Mouse (Mus musculus) limb, embryonic 14.5 days (tissue): ENCODE results near the gene Arid2. TPM values are rescaled to one million over a fixed set of nuclear protein-coding genes. Genes with fewer than 3 reads are reported as not detected.

Source experiments
- ATAC-seq: fragments of 200-750 bp; cut with Nextera tagmentation; 2 replicates; pipeline ENCODE4 v1.8.0; 2017; ENCODE audit warnings: low read depth, moderate number of reproducible peaks, moderate TSS enrichment; ENCODE audit not compliant: low FRiP score
- DNase-seq: peaks from one replicate; pipeline ENCODE4 v3.0.0-alpha.2; 2015; ENCODE audit warnings: low spot score
- H3K27ac ChIP-seq: fragments of 300-500 bp; sonication (generic); replicated peaks from 2 replicates; pipeline ENCODE4 v1.5.1; 2014; ENCODE audit warnings: low read depth, mild to moderate bottlenecking, low read length, moderate library complexity, mixed read lengths
- H3K27me3 ChIP-seq: fragments of 300-500 bp; sonication (generic); 2 replicates; pipeline ENCODE4 v1.6.1; 2014; ENCODE audit warnings: low read length, mixed read lengths; ENCODE audit not compliant: control insufficient read depth, insufficient read depth
- H3K36me3 ChIP-seq: fragments of 300-500 bp; sonication (generic); 2 replicates; pipeline ENCODE4 v1.6.1; 2014; ENCODE audit warnings: mild to moderate bottlenecking, low read length, moderate library complexity, mixed read lengths; ENCODE audit not compliant: control insufficient read depth, insufficient read depth
- H3K4me1 ChIP-seq: fragments of 300-500 bp; sonication (generic); 2 replicates; pipeline ENCODE4 v1.6.1; 2014; ENCODE audit warnings: antibody characterized with exemption, low read length, mixed read lengths; ENCODE audit not compliant: control insufficient read depth, insufficient read depth
- H3K4me2 ChIP-seq: fragments of 300-500 bp; sonication (generic); replicated peaks from 2 replicates; pipeline ENCODE4 v1.6.1; 2014; ENCODE audit warnings: low read depth, mild to moderate bottlenecking, low read length, moderate library complexity; ENCODE audit not compliant: severe bottlenecking
- H3K4me3 ChIP-seq: fragments of 300-500 bp; sonication (generic); replicated peaks from 2 replicates; pipeline ENCODE4 v1.5.1; 2014; ENCODE audit warnings: low read length
- H3K9ac ChIP-seq: fragments of 300-500 bp; sonication (generic); 2 replicates; pipeline ENCODE4 v1.6.1; 2014; ENCODE audit warnings: mild to moderate bottlenecking, low read depth, low read length, moderate library complexity; ENCODE audit not compliant: severe bottlenecking
- H3K9me3 ChIP-seq: fragments of 300-500 bp; sonication (generic); 2 replicates; pipeline ENCODE4 v1.6.1; 2016; ENCODE audit warnings: low read length; ENCODE audit not compliant: control insufficient read depth
- POLR2A ChIP-seq: fragments of 200-500 bp; IDR thresholded peaks from 2 replicates; pipeline ENCODE4 v1.8.0; 2012; ENCODE audit warnings: inconsistent platforms, mild to moderate bottlenecking, moderate library complexity, borderline replicate concordance; ENCODE audit not compliant: insufficient read depth, insufficient read length; ENCODE audit errors: extremely low read depth
- WGBS: fragments of 180-500 bp; shearing (Covaris S2); extraction: QIAGEN DNeasy Blood & Tissue Kit; methylation state at CpG from one replicate; pipeline ENCODE4 v1.1.7; 2014; 5-methylcytosine and 5-hydroxymethylcytosine counted together
- polyA plus RNA-seq, 2 experiments: library from polyadenylated mRNA; depleted of rRNA in 1 of 2; stranded (reverse) in 1 of 2; unstranded in 1 of 2; fragments of >200 nt; fragmentation: Nextera tagmentation in 1 of 2; extraction: Ambion mirVana in 1 of 2; gene quantifications; 2 replicates each; pipeline versions ENCODE4 v1.2.1 to v1.2.3; 2012 to 2014

The Arid2 gene
- polyA plus RNA-seq, 2 experiments, result 28.7 to 30.9 TPM

- Histone ChIP-seq H3K4me1 (peaks cover 9% of the 10 kb centered on the region), H3K27ac (peak overlapping the region; percentile 100), H3K9me3 (no peaks in the 10 kb centered on the region), H3K9ac (peak overlapping the region; percentile 99), H3K4me3 (peak overlapping the region; percentile 92), H3K4me2 (peak overlapping the region; percentile 82), H3K27me3 (no peaks in the 10 kb centered on the region), H3K36me3 (peaks cover 11% of the 10 kb centered on the region)
- no peak for TF ChIP-seq POLR2A
- ATAC-seq (no peak), DNase-seq (no peak)
- WGBS, result 2% methylated on average over 9 of the region's 9 CpGs
These were observed 1.6 kb downstream of the Arid2 start for GRCm38 (mm10) chr15:96288836-96289390.

DNA sequence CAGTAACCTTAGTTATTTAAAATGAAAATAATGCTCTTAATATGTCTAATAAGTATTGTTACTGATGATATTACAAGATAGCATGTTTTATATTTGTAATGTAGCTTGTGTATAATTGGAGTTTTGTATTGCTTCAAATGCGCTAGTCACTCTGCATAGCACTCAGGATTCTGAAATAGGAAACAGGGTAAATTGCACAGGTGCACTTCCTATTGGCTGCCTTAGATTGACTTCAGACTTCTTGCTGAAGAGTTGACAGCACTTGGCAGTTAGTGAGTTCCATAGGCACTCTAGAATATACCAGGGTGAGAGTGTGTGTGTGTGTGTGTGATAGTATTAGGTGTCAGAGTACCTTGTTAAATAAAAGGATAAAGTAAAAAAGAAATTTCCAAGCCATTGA is 2.7 kb downstream of the Arid2 start:
- Histone ChIP-seq H3K9me3 (no peaks in the 10 kb centered on the region), H3K27me3 (no peaks in the 10 kb centered on the region), H3K36me3 (peaks cover 17% of the 10 kb centered on the region), H3K27ac (no peak overlapping the region), H3K4me1 (peaks cover 9% of the 10 kb centered on the region), H3K9ac (no peak overlapping the region), H3K4me2 (peak overlapping the region; percentile 19), H3K4me3 (no peak overlapping the region)
- no peak for ATAC-seq
- WGBS, result 59% methylated on average over 1 of the region's 1 CpGs
- no peak for DNase-seq
- TF ChIP-seq POLR2A, result no peak

DNA sequence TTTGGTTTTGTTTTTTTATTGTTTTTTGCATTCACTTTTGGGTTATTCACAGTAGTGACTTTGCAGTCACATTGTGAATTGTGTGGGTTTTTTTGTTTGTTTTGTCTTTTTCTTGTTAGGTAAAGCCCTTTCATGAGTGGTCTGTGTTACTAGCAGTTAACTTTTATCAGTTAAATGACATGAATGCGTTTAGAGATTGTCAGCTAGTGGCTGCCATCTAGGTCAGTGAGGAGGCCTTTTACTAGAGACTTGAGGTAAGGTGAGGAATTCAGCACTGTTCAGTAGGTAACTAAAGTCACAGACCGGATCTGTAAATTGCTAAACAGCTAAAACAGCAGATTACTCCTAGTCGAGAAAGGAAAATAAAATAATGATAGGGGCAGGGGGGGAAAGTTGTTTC is 6.1 kb downstream of the Arid2 start:
- no peak for TF ChIP-seq POLR2A
- Histone ChIP-seq H3K9ac (no peak overlapping the region), H3K27ac (no peak overlapping the region), H3K9me3 (no peaks in the 10 kb centered on the region), H3K4me3 (no peak overlapping the region), H3K4me1 (peaks cover 9% of the 10 kb centered on the region), H3K36me3 (peaks cover 20% of the 10 kb centered on the region), H3K4me2 (no peak overlapping the region), H3K27me3 (no peaks in the 10 kb centered on the region)
- ATAC-seq (no peak), DNase-seq (no peak)
- 51% methylated on average over 3 of the region's 3 CpGs for WGBS

- DNase-seq (no peak), ATAC-seq (no peak)
- no peak overlapping the region for H3K4me3 ChIP-seq
- no peak for TF ChIP-seq POLR2A
- no peaks in the 10 kb centered on the region for H3K27me3 ChIP-seq
- H3K4me2 ChIP-seq, result no peak overlapping the region
- 82% methylated on average over 9 of the region's 9 CpGs for WGBS
- H3K27ac ChIP-seq, result no peak overlapping the region
- no peaks in the 10 kb centered on the region for H3K9me3 ChIP-seq
- peaks cover 3% of the 10 kb centered on the region for H3K4me1 ChIP-seq
- H3K36me3 ChIP-seq, result peaks cover 23% of the 10 kb centered on the region
- no peak overlapping the region for H3K9ac ChIP-seq
These were observed 9.8 kb downstream of the Arid2 start for GRCm38 (mm10) chr15:96297078-96297590.

DNA sequence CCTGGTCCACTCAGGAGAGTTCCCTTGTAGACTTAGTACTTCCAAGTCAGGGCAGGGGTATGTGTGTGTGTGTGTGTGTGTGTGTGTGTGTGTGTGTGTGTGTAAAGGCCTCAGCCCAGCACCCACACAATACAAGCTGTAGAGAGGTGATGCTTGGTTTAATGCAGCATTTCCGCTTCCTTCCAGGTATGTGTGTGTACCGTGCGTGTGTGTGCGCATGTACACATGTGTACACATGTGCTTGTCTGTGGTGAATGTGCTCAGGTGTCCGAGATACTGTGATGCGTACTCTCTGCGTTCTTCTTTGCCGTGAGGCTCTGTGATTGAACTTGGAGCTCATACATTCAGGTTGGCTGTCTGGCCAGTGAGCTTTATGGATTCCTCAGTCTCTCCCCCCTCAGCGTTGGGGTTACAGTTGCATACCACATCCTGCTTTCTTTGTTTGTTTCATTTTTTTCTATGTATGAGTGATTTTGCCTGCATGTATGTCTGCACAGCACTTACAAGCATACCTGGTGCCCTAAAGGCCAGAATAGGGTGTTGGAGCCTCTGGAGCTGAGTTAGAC is 10.4 kb downstream of the Arid2 start:
- Histone ChIP-seq H3K4me1 (peaks cover 3% of the 10 kb centered on the region), H3K4me2 (no peak overlapping the region), H3K9ac (no peak overlapping the region), H3K9me3 (no peaks in the 10 kb centered on the region), H3K27ac (no peak overlapping the region), H3K36me3 (peaks cover 21% of the 10 kb centered on the region), H3K4me3 (no peak overlapping the region), H3K27me3 (no peaks in the 10 kb centered on the region)
- ATAC-seq (no peak), DNase-seq (no peak)
- no peak for TF ChIP-seq POLR2A
- WGBS, result 93% methylated on average over 9 of the region's 9 CpGs
